Mouse (Mus musculus): ENCODE measurements around the gene Ddx41.

DNA sequence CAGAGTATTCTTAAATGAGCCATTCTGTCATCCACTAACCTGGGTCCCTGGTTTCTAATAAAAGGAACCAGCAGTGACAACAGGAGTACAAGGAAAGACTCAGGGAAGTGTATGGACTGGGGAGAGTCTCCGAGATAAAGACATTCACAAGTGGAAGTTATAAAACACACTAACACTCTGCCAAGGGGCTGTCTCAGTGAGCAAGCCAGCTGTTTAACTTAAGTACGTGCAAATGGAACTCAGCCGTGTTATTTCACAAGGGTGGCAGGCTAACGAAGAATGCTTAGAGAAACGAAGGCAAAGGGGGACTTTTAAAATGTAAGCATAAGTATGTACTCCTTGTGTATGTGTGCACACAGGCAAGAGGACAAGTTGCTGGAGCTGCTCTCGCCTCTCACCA, 21.0 kb upstream of the Ddx41 start:
- TF ChIP-seq POLR2A (IDR thresholded peaks at IDR 0.05; ENCODE audit: insufficient read depth, low read depth, low read length) (no peak), CTCF (IDR thresholded peaks at IDR 0.05; ENCODE audit: insufficient read depth, low read depth, low read length) (no peak)

Measured in olfactory bulb, adult 2 months (tissue).